8 mouse cellular contexts compared by ENCODE assay signal in the genomic region with DNA sequence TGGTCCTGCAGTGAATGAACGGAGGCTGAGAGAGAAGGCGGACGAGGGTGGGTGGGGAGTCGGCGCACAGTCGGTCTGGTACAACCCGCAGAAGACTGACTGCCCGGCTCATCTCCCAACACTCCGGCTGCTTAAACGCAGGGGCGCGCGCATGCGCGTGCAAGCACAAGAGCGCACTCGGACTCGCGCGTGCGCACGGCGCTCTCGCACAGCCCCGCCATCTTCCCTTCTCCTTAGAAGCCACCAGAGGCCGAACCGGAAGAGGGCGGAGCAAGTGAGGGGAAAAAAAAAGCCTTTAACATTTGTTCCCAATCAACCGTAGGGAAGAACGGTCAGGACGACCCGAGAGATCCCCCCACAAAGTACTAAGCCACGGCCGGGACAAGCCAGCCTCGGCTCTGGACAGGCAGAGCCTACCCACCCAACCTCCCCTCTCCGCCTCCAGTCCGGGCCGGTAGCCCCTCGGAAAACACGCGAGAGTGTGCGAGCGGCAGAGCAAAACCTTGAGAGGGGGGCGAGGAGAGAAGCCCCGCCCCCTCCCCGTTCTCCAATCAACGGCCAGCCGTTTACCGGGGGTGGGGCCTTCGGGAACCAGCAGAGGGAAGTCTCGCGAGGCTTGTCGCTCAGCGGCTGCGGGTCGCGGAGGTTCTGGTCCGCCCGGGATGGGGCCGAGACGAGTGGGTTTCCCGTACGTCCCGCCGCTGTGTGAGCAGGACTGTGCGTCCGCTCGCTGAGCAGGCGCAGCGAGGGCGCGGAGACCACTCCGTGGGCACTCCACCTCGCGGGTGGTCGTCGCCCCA. TPM values are rescaled to one million over a fixed set of nuclear protein-coding genes. Genes with fewer than 3 reads are reported as not detected.
DNase-seq lines count a peak whose midpoint lies in the region; ATAC-seq lines count a peak whose summit lies in the region.

A gene (minus strand): TSS at position 526 of the 800 bp plus-strand sequence.

- peak; percentile 91 for DNase-seq in MEL-GATA-1-ER (ENCODE audit: extremely low read depth, low read depth)
- peak; percentile 96 for DNase-seq in cerebellum, adult 8-10 months
- DNase-seq in forelimb bud, embryonic 11.5 days (ENCODE audit: low read depth, low spot score), result peak; percentile 99
- peak; percentile 79 for DNase-seq in layer of hippocampus, adult 9-10 months (ENCODE audit: low spot score)
- DNase-seq in ovary, postnatal 10 days (ENCODE audit: low spot score), result peak; percentile 81
- DNase-seq in thymus, postnatal 10 days (ENCODE audit: low spot score in 2 of 2), result peak; percentile 97

- H3K27ac ChIP-seq in lung, embryonic 16.5 days (ENCODE audit: low read length), result peak within 1 kb of the TSS; percentile 98

- ATAC-seq in hematopoietic stem cell, adult 5-6 weeks (replicated peaks in 1 of 2; ENCODE audit: insufficient read depth in 1 of 2, low FRiP score in 2 of 2, low TSS enrichment in 1 of 2, low read depth in 1 of 2, poor library complexity in 2 of 2, severe bottlenecking in 2 of 2), result peak; percentile 96
- peak; percentile 96 for ATAC-seq in lung, embryonic 16.5 days (ENCODE audit: low read depth)

- peak within 1 kb of the TSS; percentile 90 for H3K4me2 ChIP-seq in lung, embryonic 16.5 days (ENCODE audit: low read depth, low read length)

- peaks cover 20% of the 10 kb centered on the region for H3K4me1 ChIP-seq in lung, embryonic 16.5 days (replicated peaks; ENCODE audit: control insufficient read depth, insufficient read depth, low read length)

- WGBS in lung, embryonic 16.5 days, result under 1% methylated on average over 77 of the region's 77 CpGs

- H3K36me3 ChIP-seq in lung, embryonic 16.5 days (ENCODE audit: control insufficient read depth, insufficient read depth, low read length), result peaks cover 3% of the 10 kb centered on the region; the same call in 1 of the 2 replicates

- no peaks in the 10 kb centered on the region for H3K27me3 ChIP-seq in lung, embryonic 16.5 days (ENCODE audit: control insufficient read depth, insufficient read depth, low read depth, low read length)

- peak within 1 kb of the TSS; percentile 97 for H3K9ac ChIP-seq in lung, embryonic 16.5 days (ENCODE audit: low read length)

- H3K4me3 ChIP-seq in lung, embryonic 16.5 days (ENCODE audit: low read length), result peak within 1 kb of the TSS; percentile 90

- H3K9me3 ChIP-seq in lung, embryonic 16.5 days (ENCODE audit: control insufficient read depth, low read length), result no peaks in the 10 kb centered on the region

RNA-seq across cellular contexts. Expression of the gene that starts here (rescaled TPM):
- total RNA-seq in hematopoietic stem cell, adult 5-6 weeks (2017), result 107 and 152 TPM in 2 replicates
- 69.9 and 71.2 TPM in 2 replicates for polyA plus RNA-seq in lung, embryonic 16.5 days (2015; fragmentation: Nextera tagmentation; extraction: Ambion mirVana)

Comparison
In these comparisons a context has a peak if more than half of its experiments do, and no peak if none do; other contexts are left out.
1. Peak in every context shown above with its lines: DNase-seq, ATAC-seq, H3K4me3 ChIP-seq and H3K27ac ChIP-seq.